Mouse (Mus musculus): ENCODE data around the gene Ptprs.

GRCm38 (mm10) chr17:56470001-56470436 is 6.3 kb downstream of the Ptprs start:
- TF ChIP-seq EP300 (IDR thresholded peaks at IDR 0.05; ENCODE audit: insufficient read depth, low read depth, low read length), result no peak
- TF ChIP-seq POLR2A (IDR thresholded peaks at IDR 0.05; ENCODE audit: insufficient read depth, low read depth, low read length), result no peak
- TF ChIP-seq CTCF (IDR thresholded peaks at IDR 0.05), result no peak

Data from heart, adult 2 months (tissue).